Mouse (Mus musculus) hindbrain, embryonic 10.5 days (tissue): Measurements from ENCODE around the gene Srsf3. TPM values are rescaled to one million over a fixed set of nuclear protein-coding genes. Genes with fewer than 3 reads are reported as not detected.
"Not testable (repeated sequence)": the region's sequence is repeated elsewhere in the genome, so short reads cannot be mapped to it uniquely, and the experiment has no call there.

ENCODE experiments used
- DNase-seq: peaks from one replicate; pipeline ENCODE4 v3.0.0-alpha.2; 2017; ENCODE audit warnings: low spot score
- H3K27ac ChIP-seq: fragments of 300-500 bp; sonication (generic); 2 replicates; pipeline ENCODE4 v1.5.1; 2016; ENCODE audit warnings: mild to moderate bottlenecking, moderate library complexity
- H3K27me3 ChIP-seq: fragments of 300-500 bp; sonication (generic); 2 replicates; pipeline ENCODE4 v1.6.1; 2016; ENCODE audit warnings: mild to moderate bottlenecking; ENCODE audit not compliant: poor library complexity, insufficient read depth, severe bottlenecking
- H3K36me3 ChIP-seq: fragments of 300-500 bp; sonication (generic); 2 replicates; pipeline ENCODE4 v1.6.1; 2016; ENCODE audit warnings: mild to moderate bottlenecking, moderate library complexity
- H3K4me1 ChIP-seq: fragments of 300-500 bp; sonication (generic); replicated peaks from 2 replicates; pipeline ENCODE4 v1.6.1; 2016; ENCODE audit warnings: mild to moderate bottlenecking
- H3K4me3 ChIP-seq: fragments of 300-500 bp; sonication (generic); 2 replicates; pipeline ENCODE4 v1.5.1; 2016; ENCODE audit warnings: mild to moderate bottlenecking, moderate library complexity
- H3K9me3 ChIP-seq: fragments of 300-500 bp; sonication (generic); 2 replicates; pipeline ENCODE4 v1.6.1; 2016; ENCODE audit warnings: mild to moderate bottlenecking, moderate library complexity
- WGBS: fragments of 180-500 bp; shearing (Covaris S2); methylation state at CpG from one replicate; pipeline ENCODE4 v1.1.7; 2016; 5-methylcytosine and 5-hydroxymethylcytosine counted together
- polyA plus RNA-seq: library from polyadenylated mRNA; unstranded; fragments of >200 nt; fragmentation: Nextera tagmentation; extraction: Ambion mirVana; gene quantifications from 2 replicates; pipeline ENCODE4 v1.2.1, GENCODE M21; 2016

Srsf3 gene
- polyA plus RNA-seq = 723 and 795 TPM in 2 replicates

- Histone ChIP-seq H3K27ac (peak within 1 kb of the TSS; percentile 99), H3K4me1 (peaks cover 35% of the 10 kb centered on the region), H3K9me3 (no peaks in the 10 kb centered on the region), H3K4me3 (peak within 1 kb of the TSS; percentile 88), H3K36me3 (peaks cover 35% of the 10 kb centered on the region), H3K27me3 (no peaks in the 10 kb centered on the region)
- under 1% methylated on average over 77 of the region's 77 CpGs for WGBS
- peak; percentile 99 for DNase-seq
Observed at GRCm38 (mm10) chr17:29032274-29033069, at the start of gene Srsf3. Srsf3 (plus strand) TSS chr17:29032628.

GRCm38 (mm10) chr17:28984724-28985420 is 47.6 kb upstream of the Srsf3 start:
- H3K9me3 ChIP-seq = no peaks in the 10 kb centered on the region
- DNase-seq = no peak
- 81% methylated on average over 1 of the region's 1 CpGs for WGBS
- no peaks in the 10 kb centered on the region for H3K4me1 ChIP-seq
- no peaks in the 10 kb centered on the region for H3K27me3 ChIP-seq
- H3K4me3 ChIP-seq = no peak overlapping the region
- no peak overlapping the region for H3K27ac ChIP-seq
- peaks cover 96% of the 10 kb centered on the region for H3K36me3 ChIP-seq

- peak; percentile 30 for DNase-seq
- no peaks in the 10 kb centered on the region for H3K4me1 ChIP-seq
- peaks cover 99% of the 10 kb centered on the region for H3K36me3 ChIP-seq
- H3K27me3 ChIP-seq = no peaks in the 10 kb centered on the region
- H3K4me3 ChIP-seq = no peak overlapping the region
- H3K27ac ChIP-seq = no peak overlapping the region
- H3K9me3 ChIP-seq = no peaks in the 10 kb centered on the region
Observed at GRCm38 (mm10) chr17:28986833-28987232, 45.6 kb upstream of the Srsf3 start.

GRCm38 (mm10) chr17:28987713-28988112 is 44.7 kb upstream of the Srsf3 start:
- H3K36me3 ChIP-seq = peaks cover 99% of the 10 kb centered on the region
- peak; percentile 36 for DNase-seq
- no peaks in the 10 kb centered on the region for H3K4me1 ChIP-seq
- 77% methylated on average over 4 of the region's 4 CpGs for WGBS
- no peaks in the 10 kb centered on the region for H3K27me3 ChIP-seq
- H3K4me3 ChIP-seq = no peak overlapping the region
- H3K9me3 ChIP-seq = no peaks in the 10 kb centered on the region
- H3K27ac ChIP-seq = no peak overlapping the region

- H3K27me3 ChIP-seq = no peaks in the 10 kb centered on the region
- no peak for DNase-seq
- H3K36me3 ChIP-seq = peaks cover 96% of the 10 kb centered on the region
- H3K27ac ChIP-seq = no peak overlapping the region
- H3K4me1 ChIP-seq = no peaks in the 10 kb centered on the region
- H3K4me3 ChIP-seq = no peak overlapping the region
- no peaks in the 10 kb centered on the region for H3K9me3 ChIP-seq
- WGBS = 90% methylated on average over 4 of the region's 4 CpGs
Observed at GRCm38 (mm10) chr17:28988291-28988690, 44.1 kb upstream of the Srsf3 start.

GRCm38 (mm10) chr17:28988996-28989395 is 43.4 kb upstream of the Srsf3 start:
- peaks cover 96% of the 10 kb centered on the region for H3K36me3 ChIP-seq
- no peaks in the 10 kb centered on the region for H3K27me3 ChIP-seq
- no peaks in the 10 kb centered on the region for H3K9me3 ChIP-seq
- no peak for DNase-seq
- H3K4me3 ChIP-seq = no peak overlapping the region
- no peaks in the 10 kb centered on the region for H3K4me1 ChIP-seq
- H3K27ac ChIP-seq = no peak overlapping the region
- 85% methylated on average over 3 of the region's 3 CpGs for WGBS

GRCm38 (mm10) chr17:28990060-28990459 is 42.4 kb upstream of the Srsf3 start:
- H3K36me3 ChIP-seq = peaks cover 96% of the 10 kb centered on the region
- no peak for DNase-seq

GRCm38 (mm10) chr17:28991286-28991685 is 41.1 kb upstream of the Srsf3 start:
- Histone ChIP-seq H3K4me1 (no peaks in the 10 kb centered on the region), H3K4me3 (no peak overlapping the region), H3K36me3 (peaks cover 95% of the 10 kb centered on the region), H3K9me3 (no peaks in the 10 kb centered on the region), H3K27ac (no peak overlapping the region), H3K27me3 (no peaks in the 10 kb centered on the region)
- no peak for DNase-seq
- WGBS = 93% methylated on average over 9 of the region's 9 CpGs

More at GRCm38 (mm10) chr17:28990060-28990459, 42.4 kb upstream of the Srsf3 start:
- Histone ChIP-seq H3K27me3 (no peaks in the 10 kb centered on the region), H3K4me1 (no peaks in the 10 kb centered on the region), H3K9me3 (no peaks in the 10 kb centered on the region), H3K4me3 (no peak overlapping the region), H3K27ac (no peak overlapping the region)
- WGBS = 94% methylated on average over 4 of the region's 4 CpGs

GRCm38 (mm10) chr17:28992105-28992504 is 40.3 kb upstream of the Srsf3 start:
- H3K4me3 ChIP-seq = no peak overlapping the region
- H3K4me1 ChIP-seq = no peaks in the 10 kb centered on the region
- 91% methylated on average over 7 of the region's 7 CpGs for WGBS
- H3K27ac ChIP-seq = no peak overlapping the region
- no peaks in the 10 kb centered on the region for H3K9me3 ChIP-seq
- H3K36me3 ChIP-seq = peaks cover 95% of the 10 kb centered on the region
- no peak for DNase-seq
- H3K27me3 ChIP-seq = no peaks in the 10 kb centered on the region

GRCm38 (mm10) chr17:28993004-28993403 is 39.4 kb upstream of the Srsf3 start:
- H3K27me3 ChIP-seq, H3K9me3 ChIP-seq, H3K4me1 ChIP-seq, H3K27ac ChIP-seq, H3K4me3 ChIP-seq, DNase-seq: not testable (repeated sequence)
- 80% methylated on average over 1 of the region's 1 CpGs for WGBS
- peaks cover 95% of the 10 kb centered on the region for H3K36me3 ChIP-seq

- Histone ChIP-seq H3K4me1 (no peaks in the 10 kb centered on the region), H3K4me3 (no peak overlapping the region), H3K9me3 (no peaks in the 10 kb centered on the region), H3K27ac (no peak overlapping the region), H3K36me3 (peaks cover 96% of the 10 kb centered on the region), H3K27me3 (no peaks in the 10 kb centered on the region)
- 95% methylated on average over 4 of the region's 4 CpGs for WGBS
- no peak for DNase-seq
Observed at GRCm38 (mm10) chr17:28994615-28995014, 37.8 kb upstream of the Srsf3 start.

GRCm38 (mm10) chr17:29000465-29000864 is 32.0 kb upstream of the Srsf3 start:
- Histone ChIP-seq H3K27ac (no peak overlapping the region), H3K4me3 (no peak overlapping the region), H3K36me3 (peaks cover 74% of the 10 kb centered on the region), H3K9me3 (no peaks in the 10 kb centered on the region), H3K27me3 (no peaks in the 10 kb centered on the region), H3K4me1 (peaks cover 7% of the 10 kb centered on the region)
- WGBS = 87% methylated on average over 6 of the region's 6 CpGs
- DNase-seq = no peak

GRCm38 (mm10) chr17:29003740-29004139 is 28.7 kb upstream of the Srsf3 start:
- peaks cover 42% of the 10 kb centered on the region for H3K36me3 ChIP-seq
- no peak overlapping the region for H3K4me3 ChIP-seq
- no peaks in the 10 kb centered on the region for H3K27me3 ChIP-seq
- peaks cover 25% of the 10 kb centered on the region for H3K4me1 ChIP-seq
- H3K27ac ChIP-seq = no peak overlapping the region
- H3K9me3 ChIP-seq = no peaks in the 10 kb centered on the region
- no peak for DNase-seq
- WGBS = 84% methylated on average over 1 of the region's 1 CpGs
